Mouse (Mus musculus) adrenal gland, adult 18-20 months (tissue): ENCODE measurements at regions not wholly inside any gene's neighbourhood (a gene's known extent, or its start where the extent isn't known, plus 50 kb on each side); places are given as distances from the start of the nearest gene placed in this dataset.
A peak's percentile ranks its signal among the peaks of the same experiment; 100 is the strongest.

Experiments
- DNase-seq, 2 experiments: peaks; one replicate each; pipeline ENCODE4 v3.0.0; 2021 to 2022; ENCODE audit warnings: low spot score in 2 of 2

GRCm38 (mm10) chr15:57644331-57644953, 167.0 kb upstream of the Slc22a22 start:
- DNase-seq: peak; percentile 14 to 29

DNA sequence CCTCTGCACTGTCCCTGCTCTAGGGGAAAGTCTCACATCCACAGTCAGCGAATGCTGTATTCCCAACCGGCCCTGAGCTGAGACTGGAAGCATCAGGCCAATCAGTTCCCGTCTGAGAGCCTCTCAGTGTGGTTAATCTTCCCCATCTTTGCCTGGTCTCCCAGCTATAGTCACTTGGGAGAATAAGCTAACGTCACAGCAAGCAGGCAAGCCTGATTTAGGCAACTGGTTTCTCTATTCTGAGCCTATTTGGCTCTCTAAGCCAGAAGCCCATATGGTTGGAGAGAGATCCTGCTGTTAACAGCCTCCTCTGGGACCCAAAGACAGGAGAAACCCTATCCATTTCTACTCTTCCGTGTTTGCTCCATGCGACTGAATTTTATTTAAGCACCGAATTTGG, 161.7 kb upstream of the Slc22a22 start:
- DNase-seq: no peak

GRCm38 (mm10) chr15:57633067-57633466, 155.6 kb upstream of the Slc22a22 start:
- DNase-seq: no peak

- DNase-seq: no peak
These were observed 155.1 kb upstream of the Slc22a22 start for GRCm38 (mm10) chr15:57632537-57632936.

GRCm38 (mm10) chr15:57618466-57618865, 141.0 kb upstream of the Slc22a22 start:
- DNase-seq: no peak

- DNase-seq: no peak
These were observed 139.5 kb upstream of the Slc22a22 start for GRCm38 (mm10) chr15:57616880-57617391.

GRCm38 (mm10) chr15:57610006-57610405, 132.6 kb upstream of the Slc22a22 start:
- DNase-seq: no peak

GRCm38 (mm10) chr15:57608519-57608918, 131.1 kb upstream of the Slc22a22 start:
- DNase-seq: no peak

GRCm38 (mm10) chr15:57600562-57600961, 123.1 kb upstream of the Slc22a22 start:
- peak; percentile 20 to 34 for DNase-seq

- no peak for DNase-seq
These were observed 116.0 kb upstream of the Slc22a22 start for GRCm38 (mm10) chr15:57593326-57594004.

- DNase-seq: peak in 1 of 2 experiments; percentile 4
These were observed 113.3 kb upstream of the Slc22a22 start for GRCm38 (mm10) chr15:57590597-57591219.

- DNase-seq: no peak
These were observed 112.3 kb upstream of the Slc22a22 start for GRCm38 (mm10) chr15:57589404-57590377.

DNA sequence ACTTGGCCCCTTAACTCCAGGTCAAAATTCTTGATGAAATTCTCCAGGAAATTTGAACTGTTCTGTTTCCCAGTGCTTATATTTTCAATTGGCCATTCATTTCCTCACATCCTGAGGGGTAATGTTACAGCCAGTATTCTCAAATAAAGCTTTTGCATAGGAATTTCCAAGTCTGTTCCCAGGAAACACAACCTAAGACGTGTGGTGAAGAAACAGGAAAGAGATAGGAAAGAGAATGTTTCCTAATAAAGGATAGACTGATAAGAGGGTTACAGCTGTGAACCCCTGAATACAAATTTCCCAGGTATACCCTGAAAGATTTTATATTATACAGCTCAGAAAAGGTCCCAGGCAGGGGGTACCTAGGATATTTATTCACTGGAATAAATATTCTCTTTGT, 108.0 kb upstream of the Slc22a22 start:
- no peak for DNase-seq

GRCm38 (mm10) chr15:57584498-57584897, 107.1 kb upstream of the Slc22a22 start:
- no peak for DNase-seq

GRCm38 (mm10) chr15:57581266-57581665, 103.8 kb upstream of the Slc22a22 start:
- DNase-seq: no peak

DNA sequence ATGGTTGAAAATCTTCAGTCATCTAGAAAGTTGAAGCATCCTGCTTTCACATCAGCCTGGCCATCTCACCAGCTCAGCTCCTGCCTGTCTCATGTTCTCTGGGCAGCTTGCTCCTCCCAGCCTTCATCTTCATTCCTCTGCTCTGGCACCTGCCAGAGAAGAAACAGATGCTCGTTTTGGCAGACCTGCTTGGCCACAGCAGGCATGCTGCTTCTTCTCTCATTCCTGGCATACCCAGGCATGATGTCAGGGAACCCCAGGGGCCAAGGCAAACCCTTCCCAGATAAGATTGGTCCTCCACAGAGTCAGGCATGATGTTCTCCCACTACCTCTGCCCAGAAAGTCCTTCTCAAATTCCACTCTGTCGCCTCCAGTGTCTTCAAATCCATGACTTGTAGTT, 101.4 kb upstream of the Slc22a22 start:
- DNase-seq: no peak

- no peak for DNase-seq
These were observed 96.7 kb upstream of the Slc22a22 start for GRCm38 (mm10) chr15:57574080-57574618.

DNA sequence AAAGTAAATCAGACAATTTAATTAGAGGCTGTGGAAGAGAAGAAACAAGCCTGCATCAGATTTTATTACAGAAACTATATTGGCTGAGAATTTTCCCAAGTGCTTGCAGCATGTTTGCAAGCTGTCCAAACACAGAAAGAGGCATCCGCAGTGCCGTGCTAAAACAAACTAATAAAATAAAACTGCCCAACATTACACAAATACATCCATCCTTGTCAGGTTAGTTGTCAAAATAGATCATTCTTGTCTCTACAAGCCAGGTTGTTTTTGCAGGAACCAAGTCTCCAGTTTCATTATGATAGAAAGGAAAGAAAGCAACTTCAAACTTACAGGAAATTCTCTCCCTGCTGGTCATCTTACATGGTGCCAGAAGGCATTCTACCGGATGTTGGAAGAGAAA, 95.0 kb upstream of the Slc22a22 start:
- DNase-seq: no peak

- no peak for DNase-seq
These were observed 90.7 kb upstream of the Slc22a22 start for GRCm38 (mm10) chr15:57568006-57568630.

GRCm38 (mm10) chr15:57547154-57547553, 69.7 kb upstream of the Slc22a22 start:
- DNase-seq: no peak
